Mouse (Mus musculus): ENCODE data around the gene Thsd4.

DNA sequence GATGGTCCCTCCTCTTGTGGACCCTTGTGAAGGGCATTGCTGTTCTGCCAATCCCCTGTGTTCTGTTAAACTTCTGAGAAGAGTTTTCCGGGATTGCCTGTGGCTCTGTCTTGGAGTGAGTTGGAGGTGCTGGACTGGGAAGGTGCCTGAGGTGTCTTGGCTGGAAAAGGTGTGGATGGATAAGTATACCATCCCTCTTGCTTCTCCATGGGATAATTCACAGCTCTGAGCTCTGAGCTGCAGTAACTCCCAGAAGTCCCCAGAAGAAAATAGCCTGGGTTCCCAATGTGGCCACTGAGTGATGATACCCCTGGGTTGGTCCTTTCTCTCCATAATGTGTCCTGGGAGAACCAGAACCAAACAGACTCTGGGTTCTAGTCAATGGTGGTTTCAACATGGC is 398.8 kb downstream of the Thsd4 start:
- TF ChIP-seq CTCF (IDR thresholded peaks at IDR 0.05; ENCODE audit: control insufficient read depth, insufficient read depth, low read length) = no peak
- TF ChIP-seq POLR2A (IDR thresholded peaks at IDR 0.05; ENCODE audit: borderline replicate concordance, control insufficient read depth, low read depth, low read length) = no peak
